Mouse (Mus musculus): ENCODE measurements around the gene G430095P16Rik.

- TF ChIP-seq CTCF (IDR thresholded peaks at IDR 0.05; ENCODE audit: insufficient read depth, low read length) (no peak), POLR2A (IDR thresholded peaks at IDR 0.05; ENCODE audit: borderline replicate concordance, extremely low read depth, low read depth, low read length) (no peak)
Measured at GRCm38 (mm10) chr8:84760405-84760805, 37.6 kb downstream of the G430095P16Rik start.

Data from lung, adult 2 months (tissue).